Mouse (Mus musculus): Measurements from ENCODE around the gene Dnah1. TPM values are rescaled to one million over a fixed set of nuclear protein-coding genes. Genes with fewer than 3 reads are reported as not detected.

The Dnah1 gene
- total and polyA plus RNA-seq, 3 experiments: 0.04 to 0.11 TPM; not detected in 1

DNA sequence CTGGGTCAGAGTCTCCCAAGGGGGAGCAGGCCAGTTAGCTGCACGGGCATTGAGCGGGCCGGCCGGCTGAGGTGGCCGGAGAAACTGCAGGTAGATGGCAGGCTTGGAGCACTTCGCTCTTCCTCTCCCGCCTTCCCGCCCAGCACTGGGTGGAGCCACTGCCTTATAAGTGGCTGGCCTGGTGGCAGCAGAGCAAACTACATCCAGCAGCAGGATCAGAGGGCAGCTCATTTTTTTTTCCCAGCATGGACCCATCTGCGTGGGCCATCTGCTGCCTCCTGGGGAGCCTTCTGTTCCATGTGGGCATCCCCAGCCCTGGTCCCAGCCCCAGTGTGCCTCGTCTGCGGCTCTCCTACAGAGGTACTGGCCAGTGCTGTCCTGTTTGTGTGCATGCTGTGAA lies 106.0 kb downstream of the Dnah1 start, which contains the start of gene Sema3g:
Sema3g (plus strand) TSS at position 195 of the 400 bp plus-strand sequence.
- H3K4me3 ChIP-seq (ENCODE audit: control insufficient read depth in 1 of 2, insufficient read depth in 1 of 2, low read depth in 2 of 2, low read length in 2 of 2): no peak within 1 kb of the TSS
- H3K79me2 ChIP-seq (ENCODE audit: control insufficient read depth, insufficient read depth, low read length, poor library complexity): no peaks in the 10 kb centered on the region
- TF ChIP-seq BHLHE40 (IDR thresholded peaks at IDR 0.05; ENCODE audit: borderline replicate concordance, low read depth, low read length) (no peak), MEF2A (IDR thresholded peaks at IDR 0.05; ENCODE audit: extremely low read depth, insufficient replicate concordance, low read depth, low read length, poor library complexity, severe bottlenecking) (no peak), ETS1 (IDR thresholded peaks at IDR 0.05; ENCODE audit: low read depth, low read length) (no peak), CTCF (IDR thresholded peaks at IDR 0.05 in 2 of 3, conservative IDR thresholded peaks at IDR 0.05 in 1 of 3; ENCODE audit: control insufficient read depth in 1 of 3, insufficient read depth in 1 of 3, low read depth in 2 of 3, low read length in 3 of 3, poor library complexity in 1 of 3, severe bottlenecking in 1 of 3) (peak in 2 of 3 experiments; percentile 26 to 33; a peak in 4 of 6 replicates), MXI1 (IDR thresholded peaks at IDR 0.05; ENCODE audit: low read depth, low read length) (no peak), MAX (IDR thresholded peaks at IDR 0.05; ENCODE audit: low read length) (no peak), SIN3A (IDR thresholded peaks at IDR 0.05; ENCODE audit: low read length) (no peak)
- peaks cover 0 to 2% of the 10 kb centered on the region in 2 experiments; a peak in 1 of 4 replicates for H3K4me1 ChIP-seq (ENCODE audit: control insufficient read depth in 1 of 2, insufficient read depth in 2 of 2, low read length in 2 of 2)
- no peak within 1 kb of the TSS; the same call in 1 of the 2 replicates for H3K9ac ChIP-seq (ENCODE audit: control insufficient read depth, low read depth, low read length, poor library complexity, severe bottlenecking)
- H3K27ac ChIP-seq (ENCODE audit: control insufficient read depth, low read depth, low read length): no peak within 1 kb of the TSS
- H3K36me3 ChIP-seq (ENCODE audit: control insufficient read depth in 1 of 2, insufficient read depth in 2 of 2, low read length in 2 of 2): no peaks in the 10 kb centered on the region
- H3K27me3 ChIP-seq (ENCODE audit: control insufficient read depth in 1 of 2, insufficient read depth in 2 of 2, low read length in 2 of 2): peaks cover 0 to 5% of the 10 kb centered on the region in 2 experiments; a peak in 2 of 4 replicates
- H3K9me3 ChIP-seq (replicated peaks; ENCODE audit: insufficient read depth, low read length): no peaks in the 10 kb centered on the region
- DNase-seq (ENCODE audit: low read depth, low spot score): peak; percentile 65

DNA sequence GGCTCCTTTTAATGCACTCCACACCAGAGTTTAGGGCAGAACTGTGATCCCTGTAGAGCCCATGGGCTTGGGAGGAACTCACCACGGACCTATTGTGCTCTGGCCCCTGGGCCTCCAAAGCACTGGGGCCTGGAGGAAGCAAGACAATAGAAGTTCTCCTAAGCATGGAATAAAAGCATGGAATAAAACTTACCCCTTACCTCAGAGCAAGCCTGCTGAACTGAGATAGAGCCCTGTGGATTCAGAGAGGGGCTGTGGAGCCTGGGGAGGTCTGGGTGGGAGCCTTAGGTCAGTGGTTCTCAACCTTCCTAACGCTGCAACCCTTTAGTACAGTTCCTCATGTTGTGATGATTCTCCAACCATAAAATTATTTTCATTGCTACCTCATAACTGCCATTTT lies 106.8 kb downstream of the Dnah1 start, which contains the start of gene Nisch:
Nisch (minus strand) TSS at position 101 of the 400 bp plus-strand sequence.
- H3K36me3 ChIP-seq (ENCODE audit: control insufficient read depth in 1 of 2, insufficient read depth in 2 of 2, low read length in 2 of 2): no peaks in the 10 kb centered on the region
- H3K4me3 ChIP-seq (ENCODE audit: control insufficient read depth in 1 of 2, insufficient read depth in 1 of 2, low read depth in 2 of 2, low read length in 2 of 2): no peak within 1 kb of the TSS
- no peaks in the 10 kb centered on the region for H3K79me2 ChIP-seq (ENCODE audit: control insufficient read depth, insufficient read depth, low read length, poor library complexity)
- no peak for DNase-seq (ENCODE audit: low read depth, low spot score)
- H3K27me3 ChIP-seq (ENCODE audit: control insufficient read depth in 1 of 2, insufficient read depth in 2 of 2, low read length in 2 of 2): peaks cover 0 to 5% of the 10 kb centered on the region in 2 experiments; a peak in 2 of 4 replicates
- H3K4me1 ChIP-seq (ENCODE audit: control insufficient read depth in 1 of 2, insufficient read depth in 2 of 2, low read length in 2 of 2): peaks cover 0 to 2% of the 10 kb centered on the region in 2 experiments; a peak in 1 of 4 replicates
- H3K9ac ChIP-seq (ENCODE audit: control insufficient read depth, low read depth, low read length, poor library complexity, severe bottlenecking): no peak within 1 kb of the TSS; the same call in 1 of the 2 replicates
- no peaks in the 10 kb centered on the region for H3K9me3 ChIP-seq (replicated peaks; ENCODE audit: insufficient read depth, low read length)
- TF ChIP-seq POLR2AphosphoS2 (IDR thresholded peaks at IDR 0.05; ENCODE audit: low read length): no peak
- TF ChIP-seq MYC (IDR thresholded peaks at IDR 0.05; ENCODE audit: low read depth, low read length): no peak
- no peak for TF ChIP-seq POLR2A (IDR thresholded peaks at IDR 0.05; ENCODE audit: control insufficient read depth in 1 of 2, insufficient read depth in 1 of 2, low read depth in 1 of 2, low read length in 2 of 2, poor library complexity in 1 of 2)
- no peak within 1 kb of the TSS for H3K27ac ChIP-seq (ENCODE audit: control insufficient read depth, low read depth, low read length)

DNA sequence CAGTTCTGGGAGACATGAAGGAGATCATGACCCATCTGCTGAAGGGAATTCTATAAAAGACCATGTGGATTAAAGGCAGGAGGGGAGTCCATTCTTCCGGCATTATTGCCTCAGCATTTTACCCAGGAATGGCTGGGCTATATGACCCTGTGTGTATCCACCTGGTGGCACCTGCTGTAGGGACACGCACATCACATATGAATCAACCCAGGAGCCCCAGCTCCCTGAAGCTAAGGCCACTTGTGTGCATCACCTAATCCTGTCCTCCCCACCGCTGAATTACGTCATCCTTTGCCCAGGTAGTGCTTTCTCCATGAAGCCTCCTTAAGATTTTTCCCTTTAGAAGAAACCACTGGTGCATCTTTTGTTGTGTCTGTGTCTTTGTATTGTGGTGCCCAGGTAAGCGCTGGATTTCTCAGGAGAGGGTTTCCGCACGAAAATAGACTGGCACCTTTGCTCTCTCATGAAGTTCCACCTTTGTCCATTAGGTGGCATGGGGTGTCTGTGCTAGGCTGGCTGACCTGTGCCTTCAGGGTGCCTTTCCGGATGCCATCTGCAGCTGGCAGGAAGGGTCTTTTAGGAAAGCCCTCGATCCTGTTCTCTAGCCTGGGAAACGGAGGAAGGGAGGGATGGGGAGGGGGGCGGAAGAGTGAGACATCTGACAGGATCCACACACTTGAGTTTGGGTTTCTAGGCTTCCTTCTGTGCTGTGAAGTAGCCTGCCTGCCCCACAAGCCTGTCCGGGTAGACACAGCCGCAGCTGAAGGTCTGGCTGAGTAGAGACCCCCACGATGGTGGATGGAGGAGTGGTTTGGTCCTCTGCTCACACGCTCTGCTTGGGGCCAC lies 108.3 kb downstream of the Dnah1 start:
- Histone ChIP-seq H3K4me3 (ENCODE audit: control insufficient read depth in 1 of 2, insufficient read depth in 1 of 2, low read depth in 2 of 2, low read length in 2 of 2) (no peak overlapping the region), H3K9ac (ENCODE audit: control insufficient read depth, low read depth, low read length, poor library complexity, severe bottlenecking) (0 out of 2 replicates have a peak overlapping the region, but pooled peaks have one; percentile 26), H3K27ac (ENCODE audit: control insufficient read depth, low read depth, low read length) (no peak overlapping the region)

More for the DNA sequence above, 108.3 kb downstream of the Dnah1 start:
- no peaks in the 10 kb centered on the region for H3K36me3 ChIP-seq (ENCODE audit: control insufficient read depth in 1 of 2, insufficient read depth in 2 of 2, low read length in 2 of 2)
- no peaks in the 10 kb centered on the region for H3K9me3 ChIP-seq (replicated peaks; ENCODE audit: insufficient read depth, low read length)
- H3K79me2 ChIP-seq (ENCODE audit: control insufficient read depth, insufficient read depth, low read length, poor library complexity): no peaks in the 10 kb centered on the region
- TF ChIP-seq RAD21 (IDR thresholded peaks at IDR 0.05; ENCODE audit: low read depth, low read length): peak; percentile 84
- peak; percentile 75 for TF ChIP-seq SMC3 (IDR thresholded peaks at IDR 0.05; ENCODE audit: low read depth, low read length)
- peak; percentile 76 to 85 (median 80) for TF ChIP-seq CTCF (IDR thresholded peaks at IDR 0.05 in 2 of 3, conservative IDR thresholded peaks at IDR 0.05 in 1 of 3; ENCODE audit: control insufficient read depth in 1 of 3, insufficient read depth in 1 of 3, low read depth in 2 of 3, low read length in 3 of 3, poor library complexity in 1 of 3, severe bottlenecking in 1 of 3)
- TF ChIP-seq MYB (IDR thresholded peaks at IDR 0.05; ENCODE audit: low read depth, low read length): no peak
- 0 out of 2 replicates have a peak, but pooled peaks have one; percentile 35 for TF ChIP-seq ZNF384 (IDR thresholded peaks at IDR 0.05; ENCODE audit: low read depth, low read length)
- TF ChIP-seq ZC3H11A (IDR thresholded peaks at IDR 0.05; ENCODE audit: low read depth, low read length): peak; percentile 50
- TF ChIP-seq MXI1 (IDR thresholded peaks at IDR 0.05; ENCODE audit: low read depth, low read length): no peak
- peaks cover 0 to 2% of the 10 kb centered on the region in 2 experiments; a peak in 1 of 4 replicates for H3K4me1 ChIP-seq (ENCODE audit: control insufficient read depth in 1 of 2, insufficient read depth in 2 of 2, low read length in 2 of 2)
- H3K27me3 ChIP-seq (ENCODE audit: control insufficient read depth in 1 of 2, insufficient read depth in 2 of 2, low read length in 2 of 2): peaks cover 0 to 5% of the 10 kb centered on the region in 2 experiments; a peak in 2 of 4 replicates
- DNase-seq (ENCODE audit: low read depth, low spot score): peak; percentile 70
